Mouse (Mus musculus): ENCODE results near the gene Mllt10. TPM values are rescaled to one million over a fixed set of nuclear protein-coding genes. Genes with fewer than 3 reads are reported as not detected.

Mllt10 gene
- polyA plus RNA-seq, 1 experiment from 2014 or later, result 53.4 TPM

GRCm38 (mm10) chr2:18195285-18195684 lies 140.2 kb downstream of the Mllt10 start:
- Histone ChIP-seq H3K4me1 (0 out of 2 replicates have a peak, but pooled peaks cover 9% of the 10 kb centered on the region), H3K9me3 (no peaks in the 10 kb centered on the region), H3K9ac (no peak overlapping the region), H3K27ac (no peak overlapping the region), H3K4me3 (no peak overlapping the region), H3K4me2 (no peak overlapping the region), H3K27me3 (no peaks in the 10 kb centered on the region), H3K36me3 (peaks cover 11% of the 10 kb centered on the region)
- WGBS, result 70% methylated on average over 4 of the region's 4 CpGs
- ATAC-seq (ENCODE audit: insufficient number of reproducible peaks, low FRiP score, low TSS enrichment, low read depth), result no peak

GRCm38 (mm10) chr2:18195691-18196396 lies 140.8 kb downstream of the Mllt10 start:
- no peak overlapping the region for H3K4me3 ChIP-seq
- H3K27me3 ChIP-seq, result no peaks in the 10 kb centered on the region
- 0 out of 2 replicates have a peak, but pooled peaks cover 9% of the 10 kb centered on the region for H3K4me1 ChIP-seq
- 58% methylated on average over 3 of the region's 3 CpGs for WGBS
- no peaks in the 10 kb centered on the region for H3K9me3 ChIP-seq
- no peak overlapping the region for H3K9ac ChIP-seq
- peak; percentile 58; the same call in 1 of the 2 replicates for ATAC-seq (ENCODE audit: insufficient number of reproducible peaks, low FRiP score, low TSS enrichment, low read depth)
- no peak overlapping the region for H3K27ac ChIP-seq
- peaks cover 11% of the 10 kb centered on the region for H3K36me3 ChIP-seq
- no peak overlapping the region for H3K4me2 ChIP-seq

DNA sequence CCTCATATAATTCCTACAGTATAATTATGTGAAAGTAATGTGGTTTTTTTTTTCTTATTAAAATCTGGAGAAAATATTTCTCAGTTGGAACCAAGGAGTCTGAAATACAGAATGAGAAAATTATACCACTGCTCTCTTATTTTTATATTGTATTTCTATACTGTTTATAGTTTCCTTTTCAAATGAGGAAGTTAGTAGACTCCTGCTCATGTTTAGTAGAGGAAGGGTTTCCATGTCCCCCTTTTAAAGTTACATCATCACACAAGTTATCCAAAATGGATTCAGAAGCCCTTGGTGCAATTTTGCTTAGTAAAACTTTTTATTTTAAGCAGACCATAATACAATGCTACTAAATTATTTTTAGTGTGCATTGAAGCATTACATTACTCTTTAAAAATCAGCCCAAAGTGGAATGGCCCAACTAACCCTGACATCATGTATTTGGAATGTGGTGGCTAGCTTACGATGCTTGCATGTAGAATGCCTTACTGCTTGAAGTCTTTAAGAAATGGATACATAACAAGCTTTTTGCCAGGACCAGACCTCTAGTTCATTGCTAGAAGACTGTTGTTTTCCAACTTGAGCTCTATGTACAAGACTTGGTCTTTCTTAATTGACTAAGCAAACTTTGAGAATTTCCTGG lies 146.9 kb downstream of the Mllt10 start:
- 42% methylated on average over 1 of the region's 1 CpGs for WGBS
- H3K36me3 ChIP-seq, result peaks cover 42% of the 10 kb centered on the region
- no peak for ATAC-seq (ENCODE audit: insufficient number of reproducible peaks, low FRiP score, low TSS enrichment, low read depth)

DNA sequence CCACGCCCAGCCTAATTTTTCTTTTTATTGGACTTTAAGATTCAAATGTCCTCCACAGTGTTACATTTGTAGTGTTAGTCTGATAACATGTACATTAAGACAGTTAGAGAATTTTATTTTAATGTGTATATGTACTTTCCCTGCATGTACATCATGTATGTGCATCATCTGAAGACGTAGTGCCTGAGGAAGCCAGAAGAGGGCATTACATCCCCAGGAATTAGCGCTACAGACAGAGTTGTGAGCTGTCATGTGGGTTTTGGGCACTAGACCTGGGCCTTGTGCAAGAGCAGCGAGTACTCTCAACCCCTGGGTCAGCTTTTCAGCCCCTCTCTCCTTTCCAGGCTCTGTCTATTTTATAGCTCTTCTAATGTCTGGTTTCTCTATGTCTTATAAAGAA lies 147.9 kb downstream of the Mllt10 start:
- H3K9ac ChIP-seq, result no peak overlapping the region
- 93% methylated on average over 4 of the region's 4 CpGs for WGBS
- no peaks in the 10 kb centered on the region for H3K4me1 ChIP-seq
- H3K27ac ChIP-seq, result no peak overlapping the region
- peaks cover 50% of the 10 kb centered on the region for H3K36me3 ChIP-seq
- ATAC-seq (ENCODE audit: insufficient number of reproducible peaks, low FRiP score, low TSS enrichment, low read depth), result no peak
- H3K4me2 ChIP-seq, result no peak overlapping the region
- H3K27me3 ChIP-seq, result no peaks in the 10 kb centered on the region
- H3K9me3 ChIP-seq, result no peaks in the 10 kb centered on the region
- no peak overlapping the region for H3K4me3 ChIP-seq

More for the DNA sequence above, 146.9 kb downstream of the Mllt10 start:
- Histone ChIP-seq H3K9me3 (no peaks in the 10 kb centered on the region), H3K4me3 (no peak overlapping the region), H3K27ac (no peak overlapping the region), H3K9ac (no peak overlapping the region), H3K4me1 (0 out of 2 replicates have a peak, but pooled peaks cover 1% of the 10 kb centered on the region), H3K27me3 (no peaks in the 10 kb centered on the region), H3K4me2 (no peak overlapping the region)

GRCm38 (mm10) chr2:18205118-18205517 lies 150.1 kb downstream of the Mllt10 start:
- Histone ChIP-seq H3K4me1 (no peaks in the 10 kb centered on the region), H3K4me2 (no peak overlapping the region), H3K27me3 (no peaks in the 10 kb centered on the region), H3K9ac (no peak overlapping the region), H3K27ac (no peak overlapping the region), H3K36me3 (peaks cover 62% of the 10 kb centered on the region), H3K4me3 (no peak overlapping the region), H3K9me3 (no peaks in the 10 kb centered on the region)
- 63% methylated on average over 3 of the region's 3 CpGs for WGBS
- no peak for ATAC-seq (ENCODE audit: insufficient number of reproducible peaks, low FRiP score, low TSS enrichment, low read depth)

DNA sequence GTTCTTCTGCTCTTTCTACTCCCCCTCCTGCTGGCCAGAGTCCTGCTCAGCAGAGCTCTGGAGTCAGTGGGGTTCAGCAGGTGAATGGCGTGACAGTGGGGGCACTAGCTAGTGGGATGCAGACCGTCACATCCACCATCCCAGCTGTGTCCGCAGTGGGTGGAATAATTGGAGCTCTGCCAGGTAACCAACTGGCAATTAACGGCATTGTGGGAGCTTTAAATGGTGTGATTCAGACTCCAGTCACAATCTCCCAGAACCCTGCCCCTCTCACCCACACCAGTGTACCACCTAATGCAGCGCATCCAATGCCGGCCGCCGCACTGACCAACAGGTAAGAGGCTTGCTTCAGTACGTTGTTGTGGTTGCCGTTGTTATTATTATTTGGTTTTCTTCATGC lies 151.8 kb downstream of the Mllt10 start:
- Histone ChIP-seq H3K4me2 (no peak overlapping the region), H3K4me1 (no peaks in the 10 kb centered on the region), H3K36me3 (peaks cover 73% of the 10 kb centered on the region), H3K9me3 (no peaks in the 10 kb centered on the region), H3K4me3 (no peak overlapping the region), H3K9ac (no peak overlapping the region), H3K27ac (no peak overlapping the region), H3K27me3 (no peaks in the 10 kb centered on the region)
- WGBS, result 76% methylated on average over 10 of the region's 10 CpGs
- ATAC-seq (ENCODE audit: insufficient number of reproducible peaks, low FRiP score, low TSS enrichment, low read depth), result no peak

DNA sequence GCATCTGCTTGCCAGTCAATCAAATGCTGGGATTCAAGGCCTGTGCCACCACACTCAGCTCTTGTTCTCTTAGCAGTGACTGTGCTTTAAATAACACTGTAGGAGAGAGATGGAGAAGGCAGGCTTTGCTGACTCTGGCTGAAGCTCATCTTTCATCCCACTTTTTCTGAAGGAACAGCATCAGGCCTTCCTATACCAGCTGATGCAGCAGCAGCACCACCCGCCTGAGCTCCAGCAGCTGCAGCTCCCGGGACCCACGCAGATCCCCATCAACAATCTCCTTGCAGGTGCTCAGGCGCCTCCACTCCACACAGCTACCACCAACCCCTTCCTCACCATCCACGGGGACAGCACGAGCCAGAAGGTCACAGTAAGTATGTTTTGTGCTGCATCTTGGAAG lies 153.5 kb downstream of the Mllt10 start:
- H3K9ac ChIP-seq, result no peak overlapping the region
- H3K4me3 ChIP-seq, result no peak overlapping the region
- H3K27ac ChIP-seq, result no peak overlapping the region
- peaks cover 78% of the 10 kb centered on the region for H3K36me3 ChIP-seq
- ATAC-seq (ENCODE audit: insufficient number of reproducible peaks, low FRiP score, low TSS enrichment, low read depth), result no peak
- H3K27me3 ChIP-seq, result no peaks in the 10 kb centered on the region
- no peaks in the 10 kb centered on the region for H3K4me1 ChIP-seq
- WGBS, result 81% methylated on average over 6 of the region's 6 CpGs
- no peak overlapping the region for H3K4me2 ChIP-seq
- no peaks in the 10 kb centered on the region for H3K9me3 ChIP-seq

GRCm38 (mm10) chr2:18209211-18209823 lies 154.3 kb downstream of the Mllt10 start:
- H3K9ac ChIP-seq, result no peak overlapping the region
- H3K4me1 ChIP-seq, result peaks cover 3% of the 10 kb centered on the region; the same call in 1 of the 2 replicates
- ATAC-seq (ENCODE audit: insufficient number of reproducible peaks, low FRiP score, low TSS enrichment, low read depth), result no peak
- peaks cover 78% of the 10 kb centered on the region for H3K36me3 ChIP-seq
- H3K27ac ChIP-seq, result no peak overlapping the region
- no peak overlapping the region for H3K4me2 ChIP-seq
- no peaks in the 10 kb centered on the region for H3K9me3 ChIP-seq
- H3K27me3 ChIP-seq, result no peaks in the 10 kb centered on the region
- H3K4me3 ChIP-seq, result no peak overlapping the region
- WGBS, result 85% methylated on average over 7 of the region's 7 CpGs

DNA sequence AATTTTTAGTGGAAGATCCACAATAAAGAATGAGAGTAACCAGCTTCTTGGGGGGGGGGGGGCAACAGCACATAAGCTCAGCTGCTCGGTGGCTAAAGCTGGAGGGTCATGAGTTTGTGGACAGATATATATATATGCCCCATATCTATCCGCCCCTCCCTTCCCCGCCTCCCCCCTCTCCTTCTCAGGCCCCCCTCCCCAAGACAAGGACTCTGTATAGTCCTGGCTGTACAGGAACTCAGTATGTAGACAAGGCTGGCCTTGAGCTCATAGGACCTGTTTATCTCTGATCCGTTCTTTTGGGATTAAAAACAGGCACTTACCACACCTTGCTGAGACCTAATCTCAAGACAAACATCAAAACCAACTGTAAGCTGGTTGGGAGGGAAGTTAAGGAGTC lies 154.9 kb downstream of the Mllt10 start:
- no peak overlapping the region for H3K4me2 ChIP-seq
- H3K27ac ChIP-seq, result no peak overlapping the region
- H3K4me3 ChIP-seq, result no peak overlapping the region
- H3K9me3 ChIP-seq, result no peaks in the 10 kb centered on the region
- H3K4me1 ChIP-seq, result peaks cover 5% of the 10 kb centered on the region; the same call in 1 of the 2 replicates
- no peaks in the 10 kb centered on the region for H3K27me3 ChIP-seq
- peaks cover 80% of the 10 kb centered on the region for H3K36me3 ChIP-seq
- WGBS, result 87% methylated on average over 4 of the region's 4 CpGs
- no peak overlapping the region for H3K9ac ChIP-seq
- no peak for ATAC-seq (ENCODE audit: insufficient number of reproducible peaks, low FRiP score, low TSS enrichment, low read depth)

- WGBS, result 54% methylated on average over 2 of the region's 2 CpGs
- ATAC-seq (ENCODE audit: insufficient number of reproducible peaks, low FRiP score, low TSS enrichment, low read depth), result no peak
Observed at GRCm38 (mm10) chr2:18214031-18214430, 159.0 kb downstream of the Mllt10 start.

DNA sequence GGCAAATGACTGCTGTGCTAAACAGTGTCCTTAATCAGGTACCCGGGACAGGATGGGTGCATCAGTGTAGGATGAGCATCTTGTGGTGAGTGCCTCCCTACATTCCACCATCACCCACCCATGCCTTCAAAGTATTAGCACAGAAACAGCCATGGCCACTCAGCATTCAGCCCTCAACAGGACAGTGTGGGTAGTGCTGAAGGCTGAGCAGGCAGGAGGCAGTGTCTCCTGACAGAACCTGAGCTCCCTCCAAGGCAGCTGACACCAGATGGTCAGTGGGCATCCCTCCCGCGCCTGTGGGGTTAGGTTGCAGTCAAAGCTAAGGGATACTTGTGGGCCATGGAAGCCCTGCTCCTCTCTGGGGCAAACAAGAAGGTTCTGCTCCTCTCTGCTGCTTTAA lies 162.8 kb downstream of the Mllt10 start:
- WGBS, result 67% methylated on average over 3 of the region's 3 CpGs
- H3K4me1 ChIP-seq, result peaks cover 10% of the 10 kb centered on the region; the same call in 1 of the 2 replicates
- ATAC-seq (ENCODE audit: insufficient number of reproducible peaks, low FRiP score, low TSS enrichment, low read depth), result no peak
- no peak overlapping the region for H3K4me2 ChIP-seq
- H3K9me3 ChIP-seq, result no peaks in the 10 kb centered on the region
- H3K36me3 ChIP-seq, result peaks cover 63% of the 10 kb centered on the region
- H3K27me3 ChIP-seq, result no peaks in the 10 kb centered on the region
- H3K27ac ChIP-seq, result no peak overlapping the region
- no peak overlapping the region for H3K9ac ChIP-seq
- no peak overlapping the region for H3K4me3 ChIP-seq

More at GRCm38 (mm10) chr2:18214031-18214430, 159.0 kb downstream of the Mllt10 start:
- Histone ChIP-seq H3K36me3 (peaks cover 85% of the 10 kb centered on the region), H3K9me3 (no peaks in the 10 kb centered on the region), H3K27me3 (no peaks in the 10 kb centered on the region), H3K9ac (no peak overlapping the region), H3K4me3 (no peak overlapping the region), H3K4me2 (no peak overlapping the region), H3K4me1 (peaks cover 10% of the 10 kb centered on the region; the same call in 1 of the 2 replicates), H3K27ac (peak overlapping the region; percentile 38; the same call in 1 of the 2 replicates)

- 51% methylated on average over 5 of the region's 5 CpGs for WGBS
- Histone ChIP-seq H3K4me1 (peaks cover 10% of the 10 kb centered on the region; the same call in 1 of the 2 replicates), H3K9me3 (no peaks in the 10 kb centered on the region), H3K27ac (no peak overlapping the region), H3K9ac (no peak overlapping the region), H3K27me3 (no peaks in the 10 kb centered on the region), H3K36me3 (peaks cover 56% of the 10 kb centered on the region), H3K4me2 (no peak overlapping the region), H3K4me3 (no peak overlapping the region)
- ATAC-seq (ENCODE audit: insufficient number of reproducible peaks, low FRiP score, low TSS enrichment, low read depth), result no peak
Observed at GRCm38 (mm10) chr2:18218500-18218899, 163.5 kb downstream of the Mllt10 start.

Measured in limb, embryonic 15.5 days (tissue).